Mouse (Mus musculus) embryonic facial prominence, embryonic 14.5 days (tissue): ENCODE data around the gene Cmtm6. TPM values are rescaled to one million over a fixed set of nuclear protein-coding genes. Genes with fewer than 3 reads are reported as not detected.

ENCODE experiments used
- polyA plus RNA-seq: library from polyadenylated mRNA; unstranded; fragments of >200 nt; fragmentation: Nextera tagmentation; extraction: Ambion mirVana; gene quantifications from 2 replicates; pipeline ENCODE4 v1.2.1, GENCODE M21; 2014

Gene Cmtm6
- polyA plus RNA-seq, 1 experiment from 2014 or later = 45.7 TPM

Other genes with a start within 250 kb of the Cmtm6 start
- gene Ccr4, start 226.2 kb upstream of the Cmtm6 start, polyA plus RNA-seq = 0.75 and 1.1 TPM in 2 replicates
- 1.3 and 1.4 TPM in 2 replicates for gene C130032M10Rik, start 215.4 kb upstream of the Cmtm6 start, polyA plus RNA-seq
- 0.06 and 0.13 TPM in 2 replicates for gene Trim71, start 166.7 kb upstream of the Cmtm6 start, polyA plus RNA-seq
- gene Cnot10, start 90.9 kb upstream of the Cmtm6 start, polyA plus RNA-seq = 52.4 and 63.7 TPM in 2 replicates
- 33.9 and 34.7 TPM in 2 replicates for gene Dync1li1, start 42.3 kb upstream of the Cmtm6 start, polyA plus RNA-seq
- gene Cmtm7, start 50.7 kb downstream of the Cmtm6 start, polyA plus RNA-seq = 103 and 105 TPM in 2 replicates
- gene Cmtm8, start 113.0 kb downstream of the Cmtm6 start, polyA plus RNA-seq = 16.9 and 18.6 TPM in 2 replicates
- 9.1 and 10.3 TPM in 2 replicates for gene Gpd1l, start 202.9 kb downstream of the Cmtm6 start, polyA plus RNA-seq
- gene Osbpl10, start 247.5 kb downstream of the Cmtm6 start, polyA plus RNA-seq = 2.1 and 2.7 TPM in 2 replicates